Mouse (Mus musculus): ENCODE measurements around the gene Ip6k3.

DNA sequence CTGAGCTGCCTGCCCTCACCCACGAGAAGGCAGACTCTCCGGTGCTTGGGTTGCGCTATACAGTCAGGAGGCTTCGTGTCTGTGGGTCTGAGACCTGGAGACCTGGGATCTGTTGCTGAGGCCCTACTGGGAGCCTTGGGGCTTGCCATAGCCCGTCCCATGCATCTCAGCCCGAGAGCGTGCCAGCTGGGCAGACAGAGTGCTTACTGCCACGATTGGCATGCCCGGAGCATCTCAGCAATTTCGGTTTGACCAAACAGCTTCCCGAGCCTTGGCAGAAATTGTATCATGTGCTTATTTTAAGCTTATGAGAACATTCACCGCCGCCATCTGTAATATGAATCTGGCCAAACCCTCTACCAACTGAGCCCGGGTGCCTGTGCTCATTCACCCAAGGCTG, 13.3 kb downstream of the Ip6k3 start:
- TF ChIP-seq CTCF (IDR thresholded peaks at IDR 0.05) (no peak), EP300 (IDR thresholded peaks at IDR 0.05) (no peak)
